Mouse (Mus musculus) testis, adult 2 months (tissue): ENCODE results near the gene Btbd7.

ENCODE experiments used
- CTCF ChIP-seq: fragments of 200-500 bp; IDR thresholded peaks from 2 replicates; pipeline ENCODE4 v1.5.1; 2012; ENCODE audit warnings: low read depth, mild to moderate bottlenecking, inconsistent platforms, low read length, moderate library complexity; ENCODE audit not compliant: control insufficient read depth, insufficient read depth, insufficient replicate concordance
- POLR2A ChIP-seq: fragments of 200-500 bp; IDR thresholded peaks from 2 replicates; pipeline ENCODE4 v1.6.1; 2012; ENCODE audit warnings: low read depth, mild to moderate bottlenecking, inconsistent platforms, low read length, moderate library complexity; ENCODE audit not compliant: control insufficient read depth

GRCm38 (mm10) chr12:102758403-102758756 is 119.9 kb downstream of the Btbd7 start, which contains the start of gene Gm20604:
- TF ChIP-seq CTCF = no peak
- no peak for TF ChIP-seq POLR2A
